Mouse (Mus musculus) neural tube, embryonic 14.5 days (tissue): ENCODE measurements around the gene Nfia. TPM values are rescaled to one million over a fixed set of nuclear protein-coding genes. Genes with fewer than 3 reads are reported as not detected.

Source experiments
- ATAC-seq: fragments of 200-750 bp; cut with Nextera tagmentation; 2 replicates; pipeline ENCODE4 v1.8.0; 2017; ENCODE audit warnings: low read depth, mild to moderate bottlenecking, moderate TSS enrichment, moderate library complexity
- H3K27ac ChIP-seq: fragments of 300-500 bp; sonication (generic); 2 replicates; pipeline ENCODE4 v1.5.1; 2014; ENCODE audit warnings: low read depth, mild to moderate bottlenecking, control low read depth, low read length, moderate library complexity, mixed read lengths
- H3K27me3 ChIP-seq: fragments of 300-500 bp; sonication (generic); 2 replicates; pipeline ENCODE4 v1.6.1; 2014; ENCODE audit warnings: low read length; ENCODE audit not compliant: control insufficient read depth, insufficient read depth
- H3K36me3 ChIP-seq: fragments of 300-500 bp; sonication (generic); 2 replicates; pipeline ENCODE4 v1.6.1; 2014; ENCODE audit warnings: low read length, mixed read lengths; ENCODE audit not compliant: control insufficient read depth, insufficient read depth
- H3K4me1 ChIP-seq: fragments of 300-500 bp; sonication (generic); 2 replicates; pipeline ENCODE4 v1.6.1; 2014; ENCODE audit warnings: low read length; ENCODE audit not compliant: control insufficient read depth, insufficient read depth
- H3K4me2 ChIP-seq: fragments of 300-500 bp; sonication (generic); 2 replicates; pipeline ENCODE4 v1.6.1; 2014; ENCODE audit warnings: mild to moderate bottlenecking, low read depth, low read length, control low read depth
- H3K4me3 ChIP-seq: fragments of 300-500 bp; sonication (generic); 2 replicates; pipeline ENCODE4 v1.5.1; 2014; ENCODE audit warnings: low read depth, low read length, control low read depth, mixed read lengths
- H3K9ac ChIP-seq: fragments of 300-500 bp; sonication (generic); replicated peaks from 2 replicates; pipeline ENCODE4 v1.6.1; 2014; ENCODE audit warnings: low read depth, mild to moderate bottlenecking, control low read depth, low read length, mixed read lengths
- H3K9me3 ChIP-seq: fragments of 300-500 bp; sonication (generic); 2 replicates; pipeline ENCODE4 v1.6.1; 2016; ENCODE audit warnings: low read length; ENCODE audit not compliant: control insufficient read depth
- WGBS: fragments of 180-500 bp; shearing (Covaris S2); extraction: QIAGEN DNeasy Blood & Tissue Kit; methylation state at CpG from one replicate; pipeline ENCODE4 v1.1.7; 2014; 5-methylcytosine and 5-hydroxymethylcytosine counted together
- polyA plus RNA-seq: library from polyadenylated mRNA; unstranded; fragments of >200 nt; fragmentation: Nextera tagmentation; extraction: Ambion mirVana; gene quantifications from 2 replicates; pipeline ENCODE4 v1.2.1, GENCODE M21; 2014

Nfia gene
- polyA plus RNA-seq, 1 experiment from 2014 or later: 50.0 TPM

GRCm38 (mm10) chr4:98118126-98118525, 345.6 kb downstream of the Nfia start:
- Histone ChIP-seq H3K27ac (no peak overlapping the region), H3K4me3 (no peak overlapping the region), H3K27me3 (no peaks in the 10 kb centered on the region), H3K9ac (no peak overlapping the region), H3K4me1 (no peaks in the 10 kb centered on the region), H3K36me3 (no peaks in the 10 kb centered on the region), H3K9me3 (no peaks in the 10 kb centered on the region), H3K4me2 (no peak overlapping the region)
- WGBS: 44% methylated on average over 3 of the region's 3 CpGs
- ATAC-seq: no peak

- no peak overlapping the region for H3K4me2 ChIP-seq
- no peak overlapping the region for H3K9ac ChIP-seq
- no peak overlapping the region for H3K4me3 ChIP-seq
- H3K36me3 ChIP-seq: no peaks in the 10 kb centered on the region
- 85% methylated on average over 10 of the region's 10 CpGs for WGBS
- no peak overlapping the region for H3K27ac ChIP-seq
- no peaks in the 10 kb centered on the region for H3K4me1 ChIP-seq
- no peak for ATAC-seq
- H3K27me3 ChIP-seq: no peaks in the 10 kb centered on the region
- no peaks in the 10 kb centered on the region for H3K9me3 ChIP-seq
These were observed 346.5 kb downstream of the Nfia start for GRCm38 (mm10) chr4:98118761-98119675.

- Histone ChIP-seq H3K9me3 (no peaks in the 10 kb centered on the region), H3K4me2 (no peak overlapping the region), H3K4me1 (no peaks in the 10 kb centered on the region), H3K36me3 (no peaks in the 10 kb centered on the region), H3K9ac (no peak overlapping the region), H3K4me3 (no peak overlapping the region), H3K27me3 (no peaks in the 10 kb centered on the region), H3K27ac (no peak overlapping the region)
- WGBS: 82% methylated on average over 3 of the region's 3 CpGs
- ATAC-seq: no peak
These were observed 347.5 kb downstream of the Nfia start for GRCm38 (mm10) chr4:98119949-98120531.

- whole genome bisulfite sequencing: 86% methylated on average over 6 of the region's 6 CpGs
- H3K4me3 ChIP-seq: no peak overlapping the region
These were observed 348.3 kb downstream of the Nfia start for GRCm38 (mm10) chr4:98120706-98121340.

GRCm38 (mm10) chr4:98126003-98126677, 353.6 kb downstream of the Nfia start:
- 66% methylated on average over 11 of the region's 11 CpGs for WGBS
- Histone ChIP-seq H3K4me1 (no peaks in the 10 kb centered on the region), H3K27me3 (no peaks in the 10 kb centered on the region), H3K4me2 (no peak overlapping the region), H3K36me3 (no peaks in the 10 kb centered on the region), H3K9me3 (no peaks in the 10 kb centered on the region), H3K27ac (no peak overlapping the region), H3K9ac (no peak overlapping the region), H3K4me3 (no peak overlapping the region)
- ATAC-seq: peak; percentile 76

More at GRCm38 (mm10) chr4:98120706-98121340, 348.3 kb downstream of the Nfia start:
- Histone ChIP-seq H3K27ac (no peak overlapping the region), H3K4me1 (no peaks in the 10 kb centered on the region), H3K9ac (no peak overlapping the region), H3K36me3 (no peaks in the 10 kb centered on the region), H3K4me2 (no peak overlapping the region), H3K27me3 (no peaks in the 10 kb centered on the region), H3K9me3 (no peaks in the 10 kb centered on the region)
- ATAC-seq: no peak

- Histone ChIP-seq H3K4me2 (no peak overlapping the region), H3K27me3 (no peaks in the 10 kb centered on the region), H3K9me3 (no peaks in the 10 kb centered on the region), H3K36me3 (no peaks in the 10 kb centered on the region), H3K27ac (no peak overlapping the region), H3K4me1 (no peaks in the 10 kb centered on the region), H3K4me3 (no peak overlapping the region), H3K9ac (no peak overlapping the region)
- ATAC-seq: no peak
- WGBS: 88% methylated on average over 2 of the region's 2 CpGs
These were observed 358.3 kb downstream of the Nfia start for GRCm38 (mm10) chr4:98130798-98131197.

- Histone ChIP-seq H3K9ac (no peak overlapping the region), H3K36me3 (no peaks in the 10 kb centered on the region), H3K27me3 (no peaks in the 10 kb centered on the region), H3K9me3 (no peaks in the 10 kb centered on the region), H3K4me2 (no peak overlapping the region), H3K27ac (no peak overlapping the region), H3K4me3 (no peak overlapping the region), H3K4me1 (no peaks in the 10 kb centered on the region)
- WGBS: 98% methylated on average over 4 of the region's 4 CpGs
- ATAC-seq: no peak
These were observed 361.5 kb downstream of the Nfia start for GRCm38 (mm10) chr4:98134027-98134426.

GRCm38 (mm10) chr4:98136072-98136471, 363.5 kb downstream of the Nfia start:
- H3K4me3 ChIP-seq: no peak overlapping the region
- WGBS: 91% methylated on average over 2 of the region's 2 CpGs
- no peak overlapping the region for H3K4me2 ChIP-seq
- H3K27me3 ChIP-seq: no peaks in the 10 kb centered on the region
- no peaks in the 10 kb centered on the region for H3K9me3 ChIP-seq
- no peak for ATAC-seq
- H3K4me1 ChIP-seq: no peaks in the 10 kb centered on the region
- no peak overlapping the region for H3K9ac ChIP-seq
- H3K27ac ChIP-seq: no peak overlapping the region
- H3K36me3 ChIP-seq: no peaks in the 10 kb centered on the region
